Mouse (Mus musculus) liver, embryonic 12.5 days (tissue): Measurements from ENCODE around the gene Junb. TPM values are rescaled to one million over a fixed set of nuclear protein-coding genes. Genes with fewer than 3 reads are reported as not detected.

Experiments used
- ATAC-seq: fragments of 200-750 bp; cut with Nextera tagmentation; 2 replicates; pipeline ENCODE4 v1.8.0; 2017; ENCODE audit warnings: moderate number of reproducible peaks, mild to moderate bottlenecking, moderate library complexity
- H3K27ac ChIP-seq: fragments of 300-500 bp; sonication (generic); 2 replicates; pipeline ENCODE4 v1.5.1; 2016; ENCODE audit warnings: mild to moderate bottlenecking
- H3K27me3 ChIP-seq: fragments of 300-500 bp; sonication (generic); replicated peaks from 2 replicates; pipeline ENCODE4 v1.6.1; 2016; ENCODE audit warnings: mild to moderate bottlenecking, moderate library complexity
- H3K36me3 ChIP-seq: fragments of 300-500 bp; sonication (generic); 2 replicates; pipeline ENCODE4 v1.6.1; 2016; ENCODE audit warnings: mild to moderate bottlenecking, moderate library complexity
- H3K4me1 ChIP-seq: fragments of 300-500 bp; sonication (generic); 2 replicates; pipeline ENCODE4 v1.6.1; 2016
- H3K4me2 ChIP-seq: fragments of 300-500 bp; sonication (generic); 2 replicates; pipeline ENCODE4 v1.6.1; 2016; ENCODE audit warnings: mild to moderate bottlenecking, moderate library complexity
- H3K4me3 ChIP-seq: fragments of 300-500 bp; sonication (generic); 2 replicates; pipeline ENCODE4 v1.5.1; 2016; ENCODE audit warnings: mild to moderate bottlenecking, moderate library complexity
- H3K9ac ChIP-seq: fragments of 300-500 bp; sonication (generic); 2 replicates; pipeline ENCODE4 v1.6.1; 2016; ENCODE audit warnings: mild to moderate bottlenecking, moderate library complexity
- H3K9me3 ChIP-seq: fragments of 300-500 bp; sonication (generic); replicated peaks from 2 replicates; pipeline ENCODE4 v1.6.1; 2016; ENCODE audit warnings: mild to moderate bottlenecking, moderate library complexity
- WGBS: fragments of 180-500 bp; shearing (Covaris S2); methylation state at CpG from one replicate; pipeline ENCODE4 v1.1.7; 2016; ENCODE audit not compliant: insufficient replicate concordance; 5-methylcytosine and 5-hydroxymethylcytosine counted together
- polyA plus RNA-seq: library from polyadenylated mRNA; unstranded; fragments of >200 nt; fragmentation: Nextera tagmentation; extraction: Ambion mirVana; gene quantifications from 2 replicates; pipeline ENCODE4 v1.2.1, GENCODE M21; 2016

Junb gene
- polyA plus RNA-seq: 18.0 and 18.3 TPM in 2 replicates

GRCm38 (mm10) chr8:84978248-84978940, at the start of gene Junb:
Junb (minus strand) TSS chr8:84978718.
- ATAC-seq: peak; percentile 40
- no peaks in the 10 kb centered on the region for H3K27me3 ChIP-seq
- under 1% methylated on average over 63 of the region's 63 CpGs for WGBS
- H3K4me2 ChIP-seq: peak within 1 kb of the TSS; percentile 94
- peaks cover 96% of the 10 kb centered on the region for H3K4me1 ChIP-seq
- peaks cover 22% of the 10 kb centered on the region for H3K36me3 ChIP-seq
- H3K9ac ChIP-seq: peak within 1 kb of the TSS; percentile 86
- H3K27ac ChIP-seq: peak within 1 kb of the TSS; percentile 97
- peak within 1 kb of the TSS; percentile 81 for H3K4me3 ChIP-seq
- no peaks in the 10 kb centered on the region for H3K9me3 ChIP-seq

DNA sequence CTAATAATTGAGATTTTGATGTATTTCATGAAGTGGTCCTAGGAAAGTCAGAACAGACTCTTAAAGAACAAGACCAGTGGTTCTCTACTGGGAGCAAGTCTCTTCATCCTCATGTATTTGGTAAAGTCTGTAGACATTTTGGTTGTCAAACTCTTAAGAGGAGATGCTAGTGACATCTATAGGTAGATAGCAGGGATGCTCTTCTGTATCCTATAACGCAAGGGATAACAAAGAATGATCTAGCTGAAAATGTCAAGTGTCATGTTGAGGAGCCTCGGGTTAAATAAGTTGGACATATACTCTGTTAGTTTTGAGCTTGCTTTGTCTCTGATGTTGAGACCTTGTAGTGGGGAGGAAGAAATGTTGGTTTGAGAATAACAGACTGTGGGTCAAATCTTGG, 49.4 kb upstream of the Junb start:
- Histone ChIP-seq H3K9me3 (no peaks in the 10 kb centered on the region), H3K27me3 (no peaks in the 10 kb centered on the region), H3K27ac (peak overlapping the region; percentile 96; the same call in 1 of the 2 replicates), H3K36me3 (peaks cover 60% of the 10 kb centered on the region), H3K4me3 (peak overlapping the region; percentile 100), H3K4me1 (peaks cover 62% of the 10 kb centered on the region), H3K4me2 (peak overlapping the region; percentile 96), H3K9ac (peak overlapping the region; percentile 100)
- no peak for ATAC-seq
- WGBS: 22% methylated on average over 2 of the region's 2 CpGs

- H3K36me3 ChIP-seq: peaks cover 60% of the 10 kb centered on the region
- no peaks in the 10 kb centered on the region for H3K27me3 ChIP-seq
- peak overlapping the region; percentile 96 for H3K4me2 ChIP-seq
- peak overlapping the region; percentile 100 for H3K9ac ChIP-seq
- H3K4me1 ChIP-seq: peaks cover 58% of the 10 kb centered on the region
- no peaks in the 10 kb centered on the region for H3K9me3 ChIP-seq
- peak overlapping the region; percentile 100 for H3K4me3 ChIP-seq
- under 1% methylated on average over 13 of the region's 13 CpGs for whole genome bisulfite sequencing
- ATAC-seq: no peak
- H3K27ac ChIP-seq: peak overlapping the region; percentile 96
These were observed 49.0 kb upstream of the Junb start for GRCm38 (mm10) chr8:85027516-85027855.

- under 1% methylated on average over 71 of the region's 75 CpGs for WGBS
- H3K27ac ChIP-seq: peak within 1 kb of the TSS; percentile 96
- peaks cover 55% of the 10 kb centered on the region for H3K4me1 ChIP-seq
- no peaks in the 10 kb centered on the region for H3K9me3 ChIP-seq
- ATAC-seq: peak; percentile 84
- peaks cover 60% of the 10 kb centered on the region for H3K36me3 ChIP-seq
- peak within 1 kb of the TSS; percentile 100 for H3K9ac ChIP-seq
- H3K4me2 ChIP-seq: peak within 1 kb of the TSS; percentile 96
- H3K27me3 ChIP-seq: no peaks in the 10 kb centered on the region
- H3K4me3 ChIP-seq: peak within 1 kb of the TSS; percentile 100
These were observed 48.4 kb upstream of the Junb start, which contains the start of gene Trir for GRCm38 (mm10) chr8:85026670-85027515. Trir (plus strand) TSS chr8:85026823.

DNA sequence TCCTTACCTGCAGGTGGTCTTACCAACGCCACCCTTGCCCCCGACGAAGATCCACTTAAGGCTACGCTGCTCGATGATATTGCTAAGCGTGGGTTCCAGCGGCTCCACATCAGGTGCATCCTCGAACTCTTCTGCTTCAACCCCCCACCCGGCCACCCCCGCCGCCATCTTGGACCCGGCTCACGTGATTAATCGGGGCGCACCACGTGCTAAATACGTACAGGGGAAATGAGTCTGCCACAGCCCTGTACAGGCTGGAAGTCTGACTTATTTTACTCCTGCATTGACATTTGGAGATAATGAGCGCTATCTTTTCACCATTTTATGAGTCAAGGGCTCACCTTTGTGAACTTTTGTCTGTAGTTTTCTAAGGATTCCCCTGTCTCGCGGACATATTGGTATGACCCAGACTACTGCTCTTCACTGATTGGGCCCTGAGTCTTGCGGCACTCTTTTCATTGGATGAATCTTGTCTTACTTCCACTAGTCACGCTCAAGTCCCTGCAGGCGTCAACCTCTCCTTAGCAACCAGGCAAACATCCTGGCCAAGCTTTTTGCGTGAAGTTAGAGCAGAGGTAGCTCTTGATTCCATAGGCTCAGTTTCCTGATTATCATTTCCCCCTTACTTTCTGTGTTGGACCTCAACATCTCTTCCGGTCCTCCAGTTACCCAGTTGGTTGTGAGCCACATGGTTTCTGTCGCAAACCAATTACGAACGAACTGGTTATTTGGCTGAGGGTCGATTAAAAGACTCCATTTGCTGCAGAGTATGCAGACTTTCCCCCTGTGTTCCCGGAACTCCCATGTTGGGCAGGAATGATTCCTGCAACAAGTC, 46.8 kb upstream of the Junb start, which contains the start of gene Asna1:
Asna1 (minus strand) TSS at position 184 of the 835 bp plus-strand sequence.
- peak; percentile 82 for ATAC-seq
- Histone ChIP-seq H3K4me2 (peak within 1 kb of the TSS; percentile 96), H3K27ac (peak within 1 kb of the TSS; percentile 96), H3K27me3 (no peaks in the 10 kb centered on the region), H3K4me1 (peaks cover 51% of the 10 kb centered on the region), H3K9ac (peak within 1 kb of the TSS; percentile 100), H3K9me3 (no peaks in the 10 kb centered on the region), H3K36me3 (peaks cover 60% of the 10 kb centered on the region), H3K4me3 (peak within 1 kb of the TSS; percentile 100)
- 3% methylated on average over 30 of the region's 30 CpGs for WGBS

GRCm38 (mm10) chr8:85023846-85024245, 45.3 kb upstream of the Junb start:
- peak overlapping the region; percentile 100 for H3K4me3 ChIP-seq
- no peaks in the 10 kb centered on the region for H3K9me3 ChIP-seq
- H3K27ac ChIP-seq: no peak overlapping the region
- peaks cover 60% of the 10 kb centered on the region for H3K36me3 ChIP-seq
- ATAC-seq: no peak
- H3K9ac ChIP-seq: peak overlapping the region; percentile 82
- peaks cover 36% of the 10 kb centered on the region for H3K4me1 ChIP-seq
- WGBS: 88% methylated on average over 3 of the region's 3 CpGs
- no peaks in the 10 kb centered on the region for H3K27me3 ChIP-seq
- peak overlapping the region; percentile 96 for H3K4me2 ChIP-seq

DNA sequence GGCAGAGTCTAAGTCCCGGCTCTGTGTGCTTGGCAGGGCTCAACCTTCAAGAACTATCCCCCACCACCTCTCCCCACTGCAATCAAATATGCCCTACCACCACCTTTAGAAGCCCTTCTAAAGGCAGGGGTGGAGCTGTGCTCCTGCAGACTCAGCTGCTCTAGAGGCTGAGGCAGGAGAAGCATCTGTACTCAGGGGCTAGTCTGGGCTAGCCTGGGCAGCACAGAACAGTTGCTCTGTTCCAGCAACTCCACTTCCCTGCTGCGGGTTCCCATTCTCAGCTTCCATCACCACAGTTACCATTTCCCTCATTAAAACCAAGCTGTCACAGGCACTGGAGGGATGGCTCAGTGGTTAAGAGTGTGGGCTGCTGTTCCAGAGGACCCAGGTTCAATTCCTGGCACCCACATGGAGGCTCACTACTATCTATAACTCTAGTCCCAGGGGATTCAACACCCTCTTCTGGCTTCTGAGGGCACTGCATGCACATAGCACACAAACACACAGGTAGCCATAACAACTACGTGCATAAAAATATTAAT, 43.1 kb upstream of the Junb start:
- no peak overlapping the region for H3K4me3 ChIP-seq
- no peaks in the 10 kb centered on the region for H3K9me3 ChIP-seq
- H3K4me2 ChIP-seq: no peak overlapping the region
- 84% methylated on average over 3 of the region's 3 CpGs for WGBS
- no peak overlapping the region for H3K9ac ChIP-seq
- H3K4me1 ChIP-seq: peaks cover 25% of the 10 kb centered on the region
- H3K27me3 ChIP-seq: no peaks in the 10 kb centered on the region
- no peak overlapping the region for H3K27ac ChIP-seq
- peaks cover 71% of the 10 kb centered on the region for H3K36me3 ChIP-seq
- no peak for ATAC-seq

DNA sequence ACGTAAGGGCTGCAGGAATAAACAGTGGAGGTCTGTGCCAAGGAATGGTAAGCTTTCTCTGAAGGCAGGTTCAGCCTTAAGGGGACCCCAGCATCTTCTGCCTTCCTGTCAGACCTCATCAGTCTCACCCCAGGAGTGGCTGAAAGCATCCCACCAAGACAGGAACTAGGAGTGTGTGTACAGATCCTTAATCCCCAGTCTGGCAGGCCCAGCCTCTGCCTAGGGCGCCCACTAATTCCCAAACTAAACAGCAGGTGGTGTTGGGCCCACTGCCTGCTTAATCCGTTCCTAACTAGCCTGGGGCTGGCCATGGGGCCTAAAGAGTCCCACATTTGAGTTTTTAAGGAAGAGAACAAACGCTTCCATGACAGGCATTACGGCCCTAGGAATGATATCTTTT, 38.7 kb upstream of the Junb start:
- Histone ChIP-seq H3K4me1 (peaks cover 9% of the 10 kb centered on the region), H3K9me3 (no peaks in the 10 kb centered on the region), H3K27ac (no peak overlapping the region), H3K9ac (no peak overlapping the region), H3K4me2 (no peak overlapping the region), H3K4me3 (no peak overlapping the region), H3K36me3 (peaks cover 52% of the 10 kb centered on the region), H3K27me3 (peaks cover 29% of the 10 kb centered on the region)
- ATAC-seq: no peak
- 69% methylated on average over 5 of the region's 5 CpGs for WGBS

DNA sequence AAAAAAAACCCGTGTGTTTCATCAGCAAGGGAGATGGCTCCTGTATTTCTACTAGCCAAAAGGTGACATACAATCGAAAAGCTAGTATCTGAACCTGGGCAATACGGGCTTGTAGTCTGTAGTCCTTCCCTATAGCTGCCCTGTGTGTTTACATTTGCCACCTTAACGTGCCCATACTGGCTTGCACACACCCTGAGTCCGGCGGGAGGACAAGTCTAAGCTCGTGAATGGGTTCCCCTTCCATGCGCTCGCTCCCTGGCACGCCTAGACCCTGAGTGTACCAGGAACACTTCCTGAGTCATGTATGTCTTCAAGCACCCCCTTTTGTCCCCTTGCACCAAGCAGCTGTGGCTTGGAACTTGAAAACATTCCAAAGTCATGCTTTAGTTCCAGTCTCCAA, 38.2 kb upstream of the Junb start:
- Histone ChIP-seq H3K4me2 (no peak overlapping the region), H3K4me1 (peaks cover 9% of the 10 kb centered on the region), H3K27ac (no peak overlapping the region), H3K4me3 (no peak overlapping the region), H3K27me3 (peaks cover 34% of the 10 kb centered on the region), H3K36me3 (peaks cover 47% of the 10 kb centered on the region), H3K9ac (no peak overlapping the region), H3K9me3 (no peaks in the 10 kb centered on the region)
- 64% methylated on average over 10 of the region's 10 CpGs for WGBS
- ATAC-seq: no peak

DNA sequence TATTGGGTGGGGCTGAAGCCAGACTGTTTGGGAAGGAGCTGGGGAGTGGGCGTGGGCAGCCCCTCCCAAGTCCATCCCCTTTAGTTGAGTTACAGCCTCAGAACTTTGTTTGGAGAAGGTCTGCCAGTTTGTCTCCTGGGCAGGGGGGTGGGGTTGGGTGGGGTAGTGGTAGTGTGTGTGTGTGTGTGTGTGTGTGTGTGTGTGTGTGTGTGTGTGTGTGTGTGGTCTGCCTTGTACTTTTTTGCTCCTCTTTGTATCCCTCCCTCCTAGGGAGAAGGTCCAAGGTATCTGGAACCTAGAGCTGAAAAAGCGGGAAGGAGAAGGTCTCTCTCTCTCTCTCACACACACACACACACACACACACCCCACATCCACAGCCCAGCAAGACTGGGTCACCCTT, 35.9 kb upstream of the Junb start, which contains the start of gene Best2:
Best2 (minus strand) TSS at position 101 of the 400 bp plus-strand sequence.
- Histone ChIP-seq H3K9me3 (no peaks in the 10 kb centered on the region), H3K9ac (peak within 1 kb of the TSS; percentile 56), H3K27ac (no peak within 1 kb of the TSS), H3K4me3 (peak within 1 kb of the TSS; percentile 38), H3K4me2 (peak within 1 kb of the TSS; percentile 70), H3K36me3 (peaks cover 24% of the 10 kb centered on the region), H3K27me3 (peaks cover 55% of the 10 kb centered on the region), H3K4me1 (peaks cover 13% of the 10 kb centered on the region)
- no peak for ATAC-seq
- 53% methylated on average over 1 of the region's 2 CpGs for WGBS

GRCm38 (mm10) chr8:85013230-85013840, 34.8 kb upstream of the Junb start:
- Histone ChIP-seq H3K9ac (peak overlapping the region; percentile 56), H3K9me3 (no peaks in the 10 kb centered on the region), H3K27ac (no peak overlapping the region), H3K36me3 (peaks cover 13% of the 10 kb centered on the region), H3K4me1 (peaks cover 13% of the 10 kb centered on the region), H3K27me3 (peaks cover 66% of the 10 kb centered on the region), H3K4me2 (peak overlapping the region; percentile 70), H3K4me3 (peak overlapping the region; percentile 38)
- ATAC-seq: peak; percentile 45; the same call in 1 of the 2 replicates
- WGBS: 5% methylated on average over 25 of the region's 26 CpGs
